In genomic region chr2:91878387-91879180, GRCm38 (mm10) we compare ENCODE assay signal across 19 mouse cellular contexts. TPM values are rescaled to one million over a fixed set of nuclear protein-coding genes. Genes with fewer than 3 reads are reported as not detected.
A peak's percentile ranks its signal among the peaks of the same experiment; 100 is the strongest.
DNase-seq lines count a peak whose midpoint lies in the region; ATAC-seq and TF ChIP-seq lines count a peak whose summit lies in the region.
"Had no signal": no experiment of that assay in that cellular context is flagged by ENCODE, and none has a peak within 500 bp of the region (broad histone marks: within the 10 kb centered on the region; RNA-seq: fewer than 3 reads in every experiment).

No protein-coding gene starts in this region.

- peaks cover 9% of the 10 kb centered on the region; the same call in 1 of the 2 replicates for H3K4me1 ChIP-seq in forebrain, embryonic 12.5 days
- peaks cover 6% of the 10 kb centered on the region for H3K4me1 ChIP-seq in forebrain, embryonic 10.5 days
- peaks cover 18% of the 10 kb centered on the region for H3K4me1 ChIP-seq in liver, embryonic 13.5 days (replicated peaks)
- H3K4me1 ChIP-seq in liver, postnatal 0 days (ENCODE audit: insufficient read depth), result no peaks in the 10 kb centered on the region
- peaks cover 7% of the 10 kb centered on the region for H3K4me1 ChIP-seq in lung, adult 2 months (ENCODE audit: control insufficient read depth, insufficient read depth, low read length)

- no peaks in the 10 kb centered on the region for H3K9me3 ChIP-seq in forebrain, embryonic 12.5 days
- no peaks in the 10 kb centered on the region for H3K9me3 ChIP-seq in forebrain, embryonic 10.5 days
- H3K9me3 ChIP-seq in liver, embryonic 13.5 days (replicated peaks), result no peaks in the 10 kb centered on the region
- H3K9me3 ChIP-seq in liver, postnatal 0 days (ENCODE audit: low read length), result no peaks in the 10 kb centered on the region
- H3K9me3 ChIP-seq: hindbrain, embryonic 12.5 days had no signal

- no peak for TF ChIP-seq CTCF in liver, postnatal 0 days (IDR thresholded peaks at IDR 0.05; ENCODE audit: low read depth)
- no peak for TF ChIP-seq CTCF in lung, adult 2 months (IDR thresholded peaks at IDR 0.05; ENCODE audit: insufficient read depth, low read length)

- peaks cover 11% of the 10 kb centered on the region for H3K36me3 ChIP-seq in forebrain, embryonic 12.5 days (replicated peaks)
- H3K36me3 ChIP-seq in forebrain, embryonic 10.5 days (replicated peaks), result peaks cover 21% of the 10 kb centered on the region
- peaks cover 7% of the 10 kb centered on the region; the same call in 1 of the 2 replicates for H3K36me3 ChIP-seq in liver, embryonic 13.5 days
- peaks cover 3% of the 10 kb centered on the region; the same call in 1 of the 2 replicates for H3K36me3 ChIP-seq in liver, postnatal 0 days (replicated peaks; ENCODE audit: insufficient read depth, low read length)

- DNase-seq in forebrain, embryonic 10.5 days (ENCODE audit: extremely low spot score, low spot score), result no peak
- peak; percentile 1 for DNase-seq in liver, embryonic 13.5 days
- DNase-seq in liver, postnatal 0 days, result no peak
- DNase-seq in brain, adult 2 months (ENCODE audit: low read depth, low spot score), result peak; percentile 77
- peak; percentile 13 to 38 for DNase-seq in left cerebral cortex, postnatal 25 days (ENCODE audit: low spot score in 2 of 2)
- DNase-seq in lung, adult 2 months, result no peak
- no peak for DNase-seq in layer of hippocampus, postnatal 14 days (ENCODE audit: low spot score in 2 of 2)
- DNase-seq: adrenal gland, postnatal 36 days; cerebellum, adult 11 months; kidney, adult 18-20 months; kidney, postnatal 25 days; layer of hippocampus, postnatal 36 days; lung, embryonic 14.5 days; thymus, adult 18-20 months had no signal

- intact Hi-C loops in left cerebral cortex, postnatal 25 days (cut with DNase I), result no loop called here

- peak overlapping the region; percentile 70 for H3K27ac ChIP-seq in forebrain, embryonic 12.5 days
- H3K27ac ChIP-seq in forebrain, embryonic 10.5 days, result no peak overlapping the region
- H3K27ac ChIP-seq in liver, embryonic 13.5 days, result no peak overlapping the region
- no peak overlapping the region for H3K27ac ChIP-seq in liver, postnatal 0 days (ENCODE audit: low read depth)
- H3K27ac ChIP-seq: hindbrain, embryonic 12.5 days had no signal

- H3K27me3 ChIP-seq in forebrain, embryonic 12.5 days, result no peaks in the 10 kb centered on the region
- no peaks in the 10 kb centered on the region for H3K27me3 ChIP-seq in forebrain, embryonic 10.5 days (ENCODE audit: poor library complexity, severe bottlenecking)
- H3K27me3 ChIP-seq in liver, embryonic 13.5 days, result no peaks in the 10 kb centered on the region
- no peaks in the 10 kb centered on the region for H3K27me3 ChIP-seq in liver, postnatal 0 days (ENCODE audit: insufficient read depth, low read length)
- H3K27me3 ChIP-seq: hindbrain, embryonic 12.5 days had no signal

- 76% methylated on average over 7 of the region's 7 CpGs for WGBS in forebrain, embryonic 12.5 days
- WGBS in forebrain, embryonic 10.5 days, result 84% methylated on average over 7 of the region's 7 CpGs
- WGBS in liver, embryonic 13.5 days (ENCODE audit: insufficient replicate concordance), result 51% methylated on average over 7 of the region's 7 CpGs
- WGBS in liver, postnatal 0 days (ENCODE audit: insufficient replicate concordance), result 72% methylated on average over 7 of the region's 7 CpGs
- WGBS in lung, adult 2 months, result 77% methylated on average over 7 of the region's 7 CpGs

- H3K4me3 ChIP-seq in forebrain, embryonic 12.5 days (replicated peaks), result no peak overlapping the region
- no peak overlapping the region for H3K4me3 ChIP-seq in forebrain, embryonic 10.5 days
- H3K4me3 ChIP-seq in liver, embryonic 13.5 days (replicated peaks), result no peak overlapping the region
- H3K4me3 ChIP-seq in liver, postnatal 0 days (ENCODE audit: low read depth, low read length), result no peak overlapping the region
- H3K4me3 ChIP-seq in lung, adult 2 months (replicated peaks; ENCODE audit: extremely low read depth, low read depth, low read length), result no peak overlapping the region
- H3K4me3 ChIP-seq: hindbrain, embryonic 12.5 days had no signal

- no peak overlapping the region for H3K4me2 ChIP-seq in forebrain, embryonic 12.5 days
- no peak overlapping the region for H3K4me2 ChIP-seq in liver, embryonic 13.5 days
- no peak overlapping the region for H3K4me2 ChIP-seq in liver, postnatal 0 days (ENCODE audit: low read depth, low read length)
- H3K4me2 ChIP-seq: hindbrain, embryonic 12.5 days; lung, embryonic 14.5 days had no signal

- H3K9ac ChIP-seq in forebrain, embryonic 12.5 days, result no peak overlapping the region
- H3K9ac ChIP-seq in liver, embryonic 13.5 days, result no peak overlapping the region
- no peak overlapping the region for H3K9ac ChIP-seq in liver, postnatal 0 days (replicated peaks)
- H3K9ac ChIP-seq: hindbrain, embryonic 12.5 days; lung, embryonic 14.5 days had no signal

- no peak for TF ChIP-seq EP300 in liver, postnatal 0 days (IDR thresholded peaks at IDR 0.05; ENCODE audit: low read depth)

- no peak for ATAC-seq in forebrain, embryonic 12.5 days (ENCODE audit: low FRiP score)
- no peak for ATAC-seq in liver, embryonic 13.5 days (ENCODE audit: low read depth)
- ATAC-seq in liver, postnatal 0 days, result no peak

- no peak for TF ChIP-seq POLR2A in lung, adult 2 months (IDR thresholded peaks at IDR 0.05; ENCODE audit: borderline replicate concordance, extremely low read depth, low read depth, low read length)

RNA-seq across cellular contexts. Expression of gene Chrm4, which starts 48.5 kb away (rescaled TPM):
- polyA plus RNA-seq in forebrain, embryonic 12.5 days (2016; fragmentation: Nextera tagmentation; extraction: Ambion mirVana), result 0.31 and 0.72 TPM in 2 replicates
- polyA plus RNA-seq in forebrain, embryonic 10.5 days (2016; fragmentation: Nextera tagmentation; extraction: Ambion mirVana), result 0.12 and 0.77 TPM in 2 replicates
- 0.07 and 0.09 TPM in 2 replicates for polyA plus RNA-seq in liver, embryonic 13.5 days (2015; fragmentation: Nextera tagmentation; extraction: Ambion mirVana)
- polyA plus RNA-seq in liver, postnatal 0 days (2015; fragmentation: Nextera tagmentation; extraction: Ambion mirVana), result not detected in 2 replicates
- 10 to 100 TPM; 41.6 to 55.1 TPM for total RNA-seq in left cerebral cortex, postnatal 25 days (2021)
- 0.10 and 0.13 TPM in 2 replicates for polyA plus RNA-seq in lung, adult 2 months (2012; rRNA removed)
- total RNA-seq in layer of hippocampus, postnatal 14 days (2021), result 10 to 100 TPM; 15.1 to 21.2 TPM
- total RNA-seq: gastrocnemius, adult 8-10 months; megakaryocyte, adult 5-6 weeks had no signal
- polyA plus RNA-seq: heart, embryonic 14.5 days had no signal

RNA-seq across cellular contexts. Expression of gene Mdk, which starts 53.5 kb away (rescaled TPM):
- 834 and 889 TPM in 2 replicates for polyA plus RNA-seq in forebrain, embryonic 12.5 days (2016; fragmentation: Nextera tagmentation; extraction: Ambion mirVana)
- polyA plus RNA-seq in forebrain, embryonic 10.5 days (2016; fragmentation: Nextera tagmentation; extraction: Ambion mirVana), result 1,773 and 1,865 TPM in 2 replicates
- 50.1 and 52.2 TPM in 2 replicates for polyA plus RNA-seq in liver, embryonic 13.5 days (2015; fragmentation: Nextera tagmentation; extraction: Ambion mirVana)
- polyA plus RNA-seq in liver, postnatal 0 days (2015; fragmentation: Nextera tagmentation; extraction: Ambion mirVana), result 5.0 and 6.8 TPM in 2 replicates
- 10 to 100 TPM; 18.3 to 19.6 TPM for total RNA-seq in left cerebral cortex, postnatal 25 days (2021)
- 10.0 and 10.1 TPM in 2 replicates for polyA plus RNA-seq in lung, adult 2 months (2012; rRNA removed)
- 10 to 100 TPM; 39.5 to 40.9 TPM for total RNA-seq in layer of hippocampus, postnatal 14 days (2021)

Comparison
In these comparisons a context has a peak if more than half of its experiments do, and no peak if none do; other contexts are left out.
1. DNase-seq: peak in liver, embryonic 13.5 days (single experiment), brain, adult 2 months (single experiment) and left cerebral cortex, postnatal 25 days (2 of 2); none in forebrain, embryonic 10.5 days (single experiment), liver, postnatal 0 days (single experiment), lung, adult 2 months (single experiment) and layer of hippocampus, postnatal 14 days (0 of 2).
2. RNA of gene Mdk, which starts 53.5 kb away (polyA plus RNA-seq): 1,773 to 1,865 TPM in forebrain, embryonic 10.5 days and 834 to 889 TPM in forebrain, embryonic 12.5 days; 50.1 to 52.2 TPM in liver, embryonic 13.5 days, 10.0 to 10.1 TPM in lung, adult 2 months and 5.0 to 6.8 TPM in liver, postnatal 0 days; every median in the first group is over 10 times any median in the second.